Mouse (Mus musculus) midbrain, embryonic 11.5 days (tissue): Measurements from ENCODE around the gene Palmd. TPM values are rescaled to one million over a fixed set of nuclear protein-coding genes. Genes with fewer than 3 reads are reported as not detected.

Source experiments
- ATAC-seq: fragments of 200-750 bp; cut with Nextera tagmentation; 2 replicates; pipeline ENCODE4 v1.8.0; 2017; ENCODE audit warnings: moderate TSS enrichment, moderate library complexity; ENCODE audit not compliant: low FRiP score
- DNase-seq: peaks from one replicate; pipeline ENCODE4 v3.0.0; 2015; ENCODE audit warnings: low spot score; ENCODE audit errors: missing footprints
- H3K27ac ChIP-seq: fragments of 300-500 bp; sonication (generic); 2 replicates; pipeline ENCODE4 v1.5.1; 2014; ENCODE audit warnings: low read depth, low read length
- H3K27me3 ChIP-seq: fragments of 300-500 bp; sonication (generic); 2 replicates; pipeline ENCODE4 v1.6.1; 2014; ENCODE audit warnings: mild to moderate bottlenecking, low read length, moderate library complexity, mixed read lengths; ENCODE audit not compliant: control insufficient read depth, insufficient read depth
- H3K36me3 ChIP-seq: fragments of 300-500 bp; sonication (generic); 2 replicates; pipeline ENCODE4 v1.6.1; 2014; ENCODE audit warnings: mild to moderate bottlenecking, low read length, moderate library complexity, mixed read lengths; ENCODE audit not compliant: control insufficient read depth, insufficient read depth
- H3K4me1 ChIP-seq: fragments of 300-500 bp; sonication (generic); 2 replicates; pipeline ENCODE4 v1.6.1; 2014; ENCODE audit warnings: low read length; ENCODE audit not compliant: control insufficient read depth, insufficient read depth
- H3K4me2 ChIP-seq: fragments of 300-500 bp; sonication (generic); 2 replicates; pipeline ENCODE4 v1.6.1; 2014; ENCODE audit warnings: mild to moderate bottlenecking, moderate library complexity
- H3K4me3 ChIP-seq: fragments of 300-500 bp; sonication (generic); 2 replicates; pipeline ENCODE4 v1.5.1; 2014; ENCODE audit warnings: low read depth, low read length
- H3K9ac ChIP-seq: fragments of 300-500 bp; sonication (generic); 2 replicates; pipeline ENCODE4 v1.6.1; 2014; ENCODE audit warnings: low read length
- H3K9me3 ChIP-seq: fragments of 300-500 bp; sonication (generic); 2 replicates; pipeline ENCODE4 v1.6.1; 2016; ENCODE audit warnings: low read length; ENCODE audit not compliant: control insufficient read depth
- WGBS: fragments of 180-500 bp; shearing (Covaris S2); extraction: QIAGEN DNeasy Blood & Tissue Kit; methylation state at CpG from one replicate; pipeline ENCODE4 v1.1.7; 2014; 5-methylcytosine and 5-hydroxymethylcytosine counted together
- polyA plus RNA-seq: library from polyadenylated mRNA; unstranded; fragments of >200 nt; fragmentation: Nextera tagmentation; extraction: Ambion mirVana; gene quantifications from 2 replicates; pipeline ENCODE4 v1.2.1, GENCODE M21; 2014

Palmd gene
- polyA plus RNA-seq, 1 experiment from 2014 or later: 5.1 TPM

- Histone ChIP-seq H3K9ac (no peak overlapping the region), H3K4me2 (no peak overlapping the region), H3K4me1 (no peaks in the 10 kb centered on the region), H3K4me3 (no peak overlapping the region), H3K27me3 (no peaks in the 10 kb centered on the region), H3K9me3 (no peaks in the 10 kb centered on the region), H3K27ac (no peak overlapping the region), H3K36me3 (no peaks in the 10 kb centered on the region)
- 65% methylated on average over 17 of the region's 17 CpGs for WGBS
- peak; percentile 74 for ATAC-seq
- no peak for DNase-seq
Measured at GRCm38 (mm10) chr3:116891436-116892205, 77.2 kb downstream of the Palmd start.

- no peaks in the 10 kb centered on the region for H3K4me1 ChIP-seq
- no peaks in the 10 kb centered on the region for H3K36me3 ChIP-seq
- H3K27me3 ChIP-seq: no peaks in the 10 kb centered on the region
- no peak overlapping the region for H3K4me3 ChIP-seq
- no peak overlapping the region for H3K9ac ChIP-seq
- DNase-seq (no peak), ATAC-seq (no peak)
- H3K27ac ChIP-seq: no peak overlapping the region
- no peaks in the 10 kb centered on the region for H3K9me3 ChIP-seq
- no peak overlapping the region for H3K4me2 ChIP-seq
- over 99% methylated on average over 4 of the region's 4 CpGs for WGBS
Measured at GRCm38 (mm10) chr3:116890576-116890975, 78.2 kb downstream of the Palmd start.

GRCm38 (mm10) chr3:116889358-116889757, 79.4 kb downstream of the Palmd start:
- 96% methylated on average over 7 of the region's 7 CpGs for WGBS
- Histone ChIP-seq H3K27ac (no peak overlapping the region), H3K9ac (no peak overlapping the region), H3K4me2 (no peak overlapping the region), H3K4me1 (no peaks in the 10 kb centered on the region), H3K4me3 (no peak overlapping the region), H3K36me3 (no peaks in the 10 kb centered on the region), H3K9me3 (no peaks in the 10 kb centered on the region), H3K27me3 (no peaks in the 10 kb centered on the region)
- ATAC-seq (no peak), DNase-seq (no peak)

- Histone ChIP-seq H3K27me3 (no peaks in the 10 kb centered on the region), H3K4me2 (no peak overlapping the region), H3K4me1 (no peaks in the 10 kb centered on the region), H3K36me3 (no peaks in the 10 kb centered on the region), H3K4me3 (no peak overlapping the region), H3K9ac (no peak overlapping the region), H3K9me3 (no peaks in the 10 kb centered on the region), H3K27ac (no peak overlapping the region)
- DNase-seq (no peak), ATAC-seq (no peak)
- 91% methylated on average over 8 of the region's 8 CpGs for WGBS
Measured at GRCm38 (mm10) chr3:116884941-116885340, 83.8 kb downstream of the Palmd start.

GRCm38 (mm10) chr3:116882221-116882960, 86.4 kb downstream of the Palmd start:
- H3K4me2 ChIP-seq: no peak overlapping the region
- H3K4me1 ChIP-seq: no peaks in the 10 kb centered on the region
- no peaks in the 10 kb centered on the region for H3K27me3 ChIP-seq
- 94% methylated on average over 14 of the region's 14 CpGs for WGBS
- H3K4me3 ChIP-seq: no peak overlapping the region
- ATAC-seq: no peak
- no peak overlapping the region for H3K9ac ChIP-seq
- H3K27ac ChIP-seq: no peak overlapping the region
- no peaks in the 10 kb centered on the region for H3K36me3 ChIP-seq
- no peaks in the 10 kb centered on the region for H3K9me3 ChIP-seq
- no peak for DNase-seq

- Histone ChIP-seq H3K9me3 (no peaks in the 10 kb centered on the region), H3K4me2 (no peak overlapping the region), H3K4me1 (no peaks in the 10 kb centered on the region), H3K9ac (no peak overlapping the region), H3K4me3 (no peak overlapping the region), H3K36me3 (no peaks in the 10 kb centered on the region), H3K27me3 (no peaks in the 10 kb centered on the region), H3K27ac (no peak overlapping the region)
- no peak for ATAC-seq
- no peak for DNase-seq
- 43% methylated on average over 3 of the region's 3 CpGs for WGBS
Measured at GRCm38 (mm10) chr3:116870372-116870771, 98.4 kb downstream of the Palmd start.

Other genes with a start within 250 kb of the Palmd start
- 11.3 and 14.1 TPM in 2 replicates for gene Agl, start 160.8 kb downstream of the Palmd start, polyA plus RNA-seq
- gene Frrs1, start 109.5 kb downstream of the Palmd start, polyA plus RNA-seq: 7.8 and 8.5 TPM in 2 replicates
- gene 4930455H04Rik, start 720 bp downstream of the Palmd start, polyA plus RNA-seq: not detected in 2 replicates